Comparison of ENCODE assay signal across 24 mouse cellular contexts in genomic region chr11:93188621-93189020, GRCm38 (mm10).
DNase-seq lines count a peak whose midpoint lies in the region; ATAC-seq and TF ChIP-seq lines count a peak whose summit lies in the region.
"Had no signal": no experiment of that assay in that cellular context is flagged by ENCODE, and none has a peak within 500 bp of the region (broad histone marks: within the 10 kb centered on the region; RNA-seq: fewer than 3 reads in every experiment).

No protein-coding gene starts in this region.

- no peaks in the 10 kb centered on the region for H3K27me3 ChIP-seq in heart, adult 2 months (ENCODE audit: control insufficient read depth, insufficient read depth, low read length)
- no peaks in the 10 kb centered on the region for H3K27me3 ChIP-seq in heart, embryonic 11.5 days (ENCODE audit: control insufficient read depth, insufficient read depth, low read length)
- H3K27me3 ChIP-seq: embryonic facial prominence, embryonic 12.5 days; heart, embryonic 15.5 days; hindbrain, embryonic 12.5 days; intestine, embryonic 15.5 days; liver, embryonic 12.5 days had no signal

- H3K4me3 ChIP-seq in heart, adult 2 months = no peak overlapping the region
- H3K4me3 ChIP-seq in heart, embryonic 11.5 days (ENCODE audit: low read depth, low read length) = no peak overlapping the region
- H3K4me3 ChIP-seq: embryonic facial prominence, embryonic 12.5 days; gastrocnemius, adult 2 months; heart, embryonic 15.5 days; hindbrain, embryonic 12.5 days; intestine, embryonic 15.5 days; liver, embryonic 12.5 days had no signal

- 54% methylated on average over 5 of the region's 5 CpGs for WGBS in heart, adult 2 months
- WGBS in heart, embryonic 11.5 days (ENCODE audit: insufficient replicate concordance) = 76% methylated on average over 5 of the region's 5 CpGs

- no peak overlapping the region for H3K4me2 ChIP-seq in heart, embryonic 11.5 days
- H3K4me2 ChIP-seq: embryonic facial prominence, embryonic 12.5 days; heart, embryonic 15.5 days; hindbrain, embryonic 12.5 days; intestine, embryonic 15.5 days; liver, embryonic 12.5 days had no signal

- H3K9ac ChIP-seq in heart, adult 2 months (ENCODE audit: low read depth, low read length) = no peak overlapping the region
- H3K9ac ChIP-seq in heart, embryonic 11.5 days (ENCODE audit: low read depth, low read length) = no peak overlapping the region
- H3K9ac ChIP-seq: embryonic facial prominence, embryonic 12.5 days; heart, embryonic 15.5 days; hindbrain, embryonic 12.5 days; intestine, embryonic 15.5 days; liver, embryonic 12.5 days; liver, postnatal 0 days had no signal

- H3K9me3 ChIP-seq in heart, embryonic 11.5 days (replicated peaks; ENCODE audit: control insufficient read depth, low read length) = no peaks in the 10 kb centered on the region
- H3K9me3 ChIP-seq: embryonic facial prominence, embryonic 12.5 days; heart, embryonic 15.5 days; hindbrain, embryonic 12.5 days; intestine, embryonic 15.5 days; liver, embryonic 12.5 days had no signal

- intact Hi-C loops in heart, adult 2 months (cut with DNase I) = no loop called here
- intact Hi-C loops in heart, postnatal 25 days (cut with DNase I) = no loop called here

- H3K4me1 ChIP-seq in heart, adult 2 months (ENCODE audit: control insufficient read depth, insufficient read depth, low read length) = no peaks in the 10 kb centered on the region
- H3K4me1 ChIP-seq in heart, embryonic 11.5 days (ENCODE audit: control insufficient read depth, insufficient read depth, low read length) = no peaks in the 10 kb centered on the region
- H3K4me1 ChIP-seq: embryonic facial prominence, embryonic 12.5 days; heart, embryonic 15.5 days; hindbrain, embryonic 12.5 days; intestine, embryonic 15.5 days; liver, embryonic 12.5 days had no signal

- DNase-seq in heart, adult 2 months = peak; percentile 20 to 23
- peak; percentile 5 for DNase-seq in urinary bladder, postnatal 14 days (ENCODE audit: low spot score)
- no peak for DNase-seq in urinary bladder, postnatal 36 days (ENCODE audit: low spot score in 2 of 2)
- DNase-seq in heart, postnatal 25 days (ENCODE audit: low spot score) = peak; percentile 3
- no peak for DNase-seq in embryo, embryonic 9.5 days (ENCODE audit: extremely low spot score)
- DNase-seq: adrenal gland, postnatal 25 days; cerebellum, adult 2 months; cerebellum, postnatal 14 days; gastrocnemius, adult 2 months; kidney, adult 2 months; kidney, postnatal 4 days; liver, postnatal 0 days; midbrain, embryonic 14.5 days; thymus, postnatal 4 days had no signal

- TF ChIP-seq CTCF in heart, adult 2 months (IDR thresholded peaks at IDR 0.05) = no peak

- no peaks in the 10 kb centered on the region for H3K79me2 ChIP-seq in heart, adult 2 months (replicated peaks; ENCODE audit: control insufficient read depth, insufficient read depth, low read length)

- no peak for TF ChIP-seq POLR2A in heart, adult 2 months (IDR thresholded peaks at IDR 0.05; ENCODE audit: insufficient read depth, low read depth, low read length)

- H3K27ac ChIP-seq in heart, adult 2 months = no peak overlapping the region
- H3K27ac ChIP-seq in heart, embryonic 11.5 days (ENCODE audit: low read depth, low read length) = no peak overlapping the region
- H3K27ac ChIP-seq: embryonic facial prominence, embryonic 12.5 days; gastrocnemius, adult 2 months; heart, embryonic 15.5 days; hindbrain, embryonic 12.5 days; hindbrain, postnatal 0 days; intestine, embryonic 15.5 days; kidney, postnatal 0 days; liver, embryonic 12.5 days had no signal

- no peak for ATAC-seq in heart, embryonic 11.5 days (replicated peaks; ENCODE audit: insufficient number of reproducible peaks, low FRiP score, low TSS enrichment)
- ATAC-seq in erythroid progenitor cell, adult 5-6 weeks (replicated peaks; ENCODE audit: low FRiP score, poor library complexity, severe bottlenecking) = no peak
- ATAC-seq: forebrain, embryonic 16.5 days; hindbrain, postnatal 0 days; intestine, embryonic 15.5 days; liver, embryonic 12.5 days; liver, postnatal 0 days had no signal

- no peak for TF ChIP-seq EP300 in heart, adult 2 months (IDR thresholded peaks at IDR 0.05; ENCODE audit: insufficient read depth, low read depth, low read length)

- no peaks in the 10 kb centered on the region for H3K36me3 ChIP-seq in heart, adult 2 months (ENCODE audit: control insufficient read depth, insufficient read depth, low read length)
- H3K36me3 ChIP-seq in heart, embryonic 11.5 days (ENCODE audit: control insufficient read depth, insufficient read depth, low read length) = no peaks in the 10 kb centered on the region
- H3K36me3 ChIP-seq: embryonic facial prominence, embryonic 12.5 days; heart, embryonic 15.5 days; hindbrain, embryonic 12.5 days; intestine, embryonic 15.5 days; liver, embryonic 12.5 days had no signal

Comparison
In these comparisons a context has a peak if more than half of its experiments do, and no peak if none do; other contexts are left out.
1. DNase-seq: peak in heart, adult 2 months (2 of 2), urinary bladder, postnatal 14 days (single experiment) and heart, postnatal 25 days (single experiment); none in urinary bladder, postnatal 36 days (0 of 2) and embryo, embryonic 9.5 days (single experiment).